Mouse (Mus musculus): ENCODE measurements at regions not wholly inside any gene's neighbourhood (a gene's known extent, or its start where the extent isn't known, plus 50 kb on each side); places are given as distances from the start of the nearest gene placed in this dataset.

- TF ChIP-seq CTCF (IDR thresholded peaks at IDR 0.05; ENCODE audit: low read depth) (no peak), EP300 (optimal IDR thresholded peaks at IDR 0.05) (no peak)
Measured at GRCm38 (mm10) chr7:124549038-124549437, 566.4 kb downstream of the Hs3st4 start.
